Mouse (Mus musculus) spleen, postnatal 4 days (tissue): Measurements from ENCODE around the gene Tpcn2.

Experiments used
- DNase-seq, 2 experiments: peaks; one replicate each; pipeline ENCODE4 v3.0.0; 2022; ENCODE audit warnings: low spot score in 2 of 2

The Tpcn2 gene

GRCm38 (mm10) chr7:145242851-145243712 is 40.7 kb downstream of the Tpcn2 start:
- DNase-seq, result peak; percentile 64 to 86

- DNase-seq, result no peak
Measured at GRCm38 (mm10) chr7:145242028-145242427, 41.8 kb downstream of the Tpcn2 start.

- DNase-seq, result no peak
Measured at GRCm38 (mm10) chr7:145240929-145241328, 42.9 kb downstream of the Tpcn2 start.

- no peak for DNase-seq
Measured at GRCm38 (mm10) chr7:145239736-145240505, 43.9 kb downstream of the Tpcn2 start.

GRCm38 (mm10) chr7:145239145-145239544 is 44.7 kb downstream of the Tpcn2 start:
- no peak for DNase-seq

GRCm38 (mm10) chr7:145234841-145235790 is 48.7 kb downstream of the Tpcn2 start:
- no peak for DNase-seq

GRCm38 (mm10) chr7:145231659-145232058 is 52.2 kb downstream of the Tpcn2 start:
- DNase-seq, result no peak

- DNase-seq, result no peak
Measured at GRCm38 (mm10) chr7:145226641-145227040, 57.2 kb downstream of the Tpcn2 start.

GRCm38 (mm10) chr7:145225626-145226025 is 58.2 kb downstream of the Tpcn2 start:
- DNase-seq, result no peak

GRCm38 (mm10) chr7:145221841-145222689 is 61.7 kb downstream of the Tpcn2 start:
- no peak for DNase-seq

- DNase-seq, result no peak
Measured at GRCm38 (mm10) chr7:145221346-145221745, 62.5 kb downstream of the Tpcn2 start.

GRCm38 (mm10) chr7:145219420-145219831 is 64.4 kb downstream of the Tpcn2 start:
- no peak for DNase-seq

GRCm38 (mm10) chr7:145216591-145216990 is 67.2 kb downstream of the Tpcn2 start:
- DNase-seq, result no peak

GRCm38 (mm10) chr7:145215476-145215875 is 68.3 kb downstream of the Tpcn2 start:
- no peak for DNase-seq

- no peak for DNase-seq
Measured at GRCm38 (mm10) chr7:145211680-145212659, 71.8 kb downstream of the Tpcn2 start.

GRCm38 (mm10) chr7:145210477-145211070 is 73.2 kb downstream of the Tpcn2 start:
- no peak for DNase-seq

- no peak for DNase-seq
Measured at GRCm38 (mm10) chr7:145208006-145208405, 75.8 kb downstream of the Tpcn2 start, which contains the start of gene 1810010D01Rik. Gene 1810010D01Rik (minus strand): TSS chr7:145208119.

- DNase-seq, result no peak
Measured at GRCm38 (mm10) chr7:145206801-145207200, 77.0 kb downstream of the Tpcn2 start.

GRCm38 (mm10) chr7:145206056-145206610 is 77.7 kb downstream of the Tpcn2 start:
- DNase-seq, result no peak
